Mouse (Mus musculus): ENCODE results near the gene C5ar2. TPM values are rescaled to one million over a fixed set of nuclear protein-coding genes. Genes with fewer than 3 reads are reported as not detected.

Gene C5ar2
- total and polyA plus RNA-seq, 3 experiments: 0.04 to 0.33 (median 0.30) TPM

- peak; percentile 67 for DNase-seq (ENCODE audit: extremely low read depth)
These were observed 29.8 kb upstream of the C5ar2 start for GRCm38 (mm10) chr7:16273766-16274140.

GRCm38 (mm10) chr7:16273081-16273765 is 29.3 kb upstream of the C5ar2 start, which contains the start of gene Inafm1:
Inafm1 (minus strand) TSS chr7:16273617.
- Histone ChIP-seq H3K4me1 (ENCODE audit: control insufficient read depth in 1 of 2, insufficient read depth in 2 of 2) (peaks cover 13 to 27% of the 10 kb centered on the region in 2 experiments), H3K27ac (ENCODE audit: insufficient read depth, low read depth) (peak within 1 kb of the TSS; percentile 50), H3K9me3 (replicated peaks; ENCODE audit: low read length) (no peaks in the 10 kb centered on the region), H3K4me3 (replicated peaks in 1 of 3; ENCODE audit: low read depth in 2 of 3, low read length in 2 of 3, poor library complexity in 1 of 3) (peak within 1 kb of the TSS; percentile 58 to 72 (median 65)), H3K36me3 (replicated peaks in 1 of 2; ENCODE audit: control insufficient read depth in 1 of 2, insufficient read depth in 1 of 2, low read length in 1 of 2) (peaks cover 28 to 51% of the 10 kb centered on the region in 2 experiments), H3K27me3 (replicated peaks) (no peaks in the 10 kb centered on the region), H3K4me2 (ENCODE audit: insufficient read depth, low read depth, poor library complexity, severe bottlenecking) (peak within 1 kb of the TSS; percentile 67), H3K9ac (ENCODE audit: insufficient read depth, low read depth) (peak within 1 kb of the TSS; percentile 55), H3K79me2 (replicated peaks; ENCODE audit: control insufficient read depth, extremely low read depth, insufficient read depth, poor library complexity, severe bottlenecking) (no peaks in the 10 kb centered on the region)
- dilution Hi-C loops (cut with MboI; ENCODE audit: extremely low pct_ligation_motif_present, extremely low pct_unique_long_range_greater_than_20kb, low sequenced_read_pairs) (no loop called here), in situ Hi-C loops (cut with MboI; ENCODE audit: low pct_ligation_motif_present, low pct_unique_long_range_greater_than_20kb, low sequenced_read_pairs) (loop anchor here (5.0 to 25.0 kb wide), 2 partner anchors 91 to 211 kb away; partner anchors contain the start of gene Zfp541)
- peak; percentile 25; the same call in 1 of the 2 replicates for TF ChIP-seq ELF1 (IDR thresholded peaks at IDR 0.05; ENCODE audit: low read depth, low read length)
- no peak for TF ChIP-seq CHD2 (IDR thresholded peaks at IDR 0.05; ENCODE audit: low read length)
- 0 out of 2 replicates have a peak, but pooled peaks have one; percentile 53 for TF ChIP-seq E2F4 (IDR thresholded peaks at IDR 0.05; ENCODE audit: insufficient replicate concordance, low read depth, low read length)
- no peak for TF ChIP-seq EP300 (IDR thresholded peaks at IDR 0.05; ENCODE audit: low read length)
- TF ChIP-seq MAFK (IDR thresholded peaks at IDR 0.05; ENCODE audit: insufficient replicate concordance, low read length): no peak
- TF ChIP-seq NELFE (IDR thresholded peaks at IDR 0.05; ENCODE audit: low read depth, low read length): no peak
- peak; percentile 59; the same call in 1 of the 2 replicates for TF ChIP-seq MAZ (IDR thresholded peaks at IDR 0.05; ENCODE audit: low read depth, low read length)
- TF ChIP-seq IRF4 (IDR thresholded peaks at IDR 0.05; ENCODE audit: low read depth, low read length): no peak
- no peak for TF ChIP-seq SIN3A (IDR thresholded peaks at IDR 0.05; ENCODE audit: low read length)
- TF ChIP-seq RAD21 (IDR thresholded peaks at IDR 0.05; ENCODE audit: low read depth, low read length): no peak
- DNase-seq (ENCODE audit: extremely low read depth): peak; percentile 95

More at GRCm38 (mm10) chr7:16273766-16274140, 29.8 kb upstream of the C5ar2 start:
- Histone ChIP-seq H3K27ac (ENCODE audit: insufficient read depth, low read depth) (peak overlapping the region; percentile 50), H3K4me3 (replicated peaks in 1 of 3; ENCODE audit: low read depth in 2 of 3, low read length in 2 of 3, poor library complexity in 1 of 3) (peak overlapping the region; percentile 45 to 72 (median 65)), H3K4me2 (ENCODE audit: insufficient read depth, low read depth, poor library complexity, severe bottlenecking) (peak overlapping the region; percentile 30; the same call in 1 of the 2 replicates), H3K9ac (ENCODE audit: insufficient read depth, low read depth) (peak overlapping the region; percentile 21; the same call in 1 of the 2 replicates), H3K36me3 (replicated peaks in 1 of 2; ENCODE audit: control insufficient read depth in 1 of 2, insufficient read depth in 1 of 2, low read length in 1 of 2) (peaks cover 32 to 56% of the 10 kb centered on the region in 2 experiments), H3K79me2 (replicated peaks; ENCODE audit: control insufficient read depth, extremely low read depth, insufficient read depth, poor library complexity, severe bottlenecking) (no peaks in the 10 kb centered on the region), H3K4me1 (ENCODE audit: control insufficient read depth in 1 of 2, insufficient read depth in 2 of 2) (peaks cover 13 to 27% of the 10 kb centered on the region in 2 experiments), H3K9me3 (replicated peaks; ENCODE audit: low read length) (no peaks in the 10 kb centered on the region), H3K27me3 (replicated peaks) (no peaks in the 10 kb centered on the region)
- in situ Hi-C loops (cut with MboI; ENCODE audit: low pct_ligation_motif_present, low pct_unique_long_range_greater_than_20kb, low sequenced_read_pairs): loop anchor here (5.0 to 25.0 kb wide), 2 partner anchors 91 to 211 kb away; partner anchors contain the start of gene Zfp541
- TF ChIP-seq POLR2A (IDR thresholded peaks at IDR 0.05; ENCODE audit: low read depth, low read length): peak; percentile 54
- TF ChIP-seq MYC (IDR thresholded peaks at IDR 0.05; ENCODE audit: low read depth, low read length): peak; percentile 32; the same call in 1 of the 2 replicates
- peak; percentile 49; the same call in 1 of the 2 replicates for TF ChIP-seq NELFE (IDR thresholded peaks at IDR 0.05; ENCODE audit: low read depth, low read length)
- no peak for TF ChIP-seq RAD21 (IDR thresholded peaks at IDR 0.05; ENCODE audit: low read depth, low read length)
- TF ChIP-seq JUN (IDR thresholded peaks at IDR 0.05; ENCODE audit: insufficient read depth, low read depth, low read length): no peak
- peak; percentile 45 for TF ChIP-seq SIN3A (IDR thresholded peaks at IDR 0.05; ENCODE audit: low read length)
- no peak for TF ChIP-seq MAZ (IDR thresholded peaks at IDR 0.05; ENCODE audit: low read depth, low read length)
- dilution Hi-C loops (cut with MboI; ENCODE audit: extremely low pct_ligation_motif_present, extremely low pct_unique_long_range_greater_than_20kb, low sequenced_read_pairs): no loop called here
